Mouse (Mus musculus): ENCODE measurements around the gene Eed. TPM values are rescaled to one million over a fixed set of nuclear protein-coding genes. Genes with fewer than 3 reads are reported as not detected.

The Eed gene
- total RNA-seq, 2 experiments from 2014 or later, result 26.6 to 30.3 TPM

DNA sequence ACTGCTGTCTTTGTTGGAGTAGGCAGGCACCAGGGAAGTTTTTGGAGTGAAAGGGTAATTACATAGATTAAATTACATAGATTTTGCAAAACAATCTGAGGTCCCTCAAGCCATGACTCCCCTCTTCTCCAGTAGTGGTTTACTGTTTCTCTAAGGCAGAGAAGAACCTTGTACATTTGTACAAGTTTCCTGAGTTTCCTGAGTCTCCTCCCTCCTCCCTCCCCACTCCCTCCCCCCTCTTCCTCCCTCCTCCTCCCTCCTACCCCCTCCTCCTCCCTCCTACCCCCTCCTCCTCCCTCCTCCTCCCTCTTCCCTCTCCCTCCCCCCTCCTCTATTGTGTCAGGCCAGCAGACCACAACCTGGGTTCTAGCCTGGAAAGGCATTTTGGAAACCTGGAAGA lies 3.6 kb upstream of the Eed start:
- no peak for DNase-seq
- intact Hi-C loops (cut with DNase I), result no loop called here

DNA sequence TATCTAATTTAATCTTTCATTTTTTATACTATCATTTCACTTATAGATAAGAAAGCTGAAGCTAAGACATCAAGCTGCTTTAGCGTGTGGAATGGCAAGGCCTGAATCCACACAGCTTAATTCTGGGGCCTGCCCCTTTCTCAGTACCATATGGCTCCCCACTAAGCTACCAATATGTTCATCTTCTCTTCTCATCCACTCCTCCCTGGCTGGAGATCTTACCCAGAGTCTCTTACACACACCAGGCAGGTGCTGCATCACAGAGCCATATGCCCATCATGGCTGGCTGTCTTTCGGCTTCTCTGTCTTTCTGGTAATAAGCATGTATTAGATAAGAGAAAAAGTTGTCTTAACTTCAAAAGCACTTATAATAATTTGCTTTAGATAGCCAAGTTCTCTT lies 2.7 kb upstream of the Eed start:
- intact Hi-C loops (cut with DNase I), result no loop called here
- no peak for DNase-seq

DNA sequence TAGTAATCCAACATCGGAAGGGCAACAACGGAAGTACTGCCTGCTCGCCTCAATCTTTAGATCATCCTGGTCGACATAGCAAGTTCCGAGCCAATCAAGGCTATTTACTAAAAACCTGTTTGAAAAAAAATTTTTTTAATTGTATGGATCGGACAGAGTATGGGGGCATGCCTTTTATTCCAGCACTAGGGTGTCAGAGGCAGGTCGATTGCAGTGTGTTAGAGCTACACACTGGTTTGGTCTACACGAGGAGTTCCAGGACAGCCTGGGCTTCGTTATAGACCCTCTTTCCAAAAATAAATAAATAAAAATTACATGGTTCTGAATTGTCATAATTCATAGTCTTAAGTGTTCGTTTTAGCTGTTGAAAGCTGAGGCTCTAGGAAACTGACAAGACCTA lies 774 bp upstream of the Eed start:
- DNase-seq, result no peak
- intact Hi-C loops (cut with DNase I), result no loop called here

DNA sequence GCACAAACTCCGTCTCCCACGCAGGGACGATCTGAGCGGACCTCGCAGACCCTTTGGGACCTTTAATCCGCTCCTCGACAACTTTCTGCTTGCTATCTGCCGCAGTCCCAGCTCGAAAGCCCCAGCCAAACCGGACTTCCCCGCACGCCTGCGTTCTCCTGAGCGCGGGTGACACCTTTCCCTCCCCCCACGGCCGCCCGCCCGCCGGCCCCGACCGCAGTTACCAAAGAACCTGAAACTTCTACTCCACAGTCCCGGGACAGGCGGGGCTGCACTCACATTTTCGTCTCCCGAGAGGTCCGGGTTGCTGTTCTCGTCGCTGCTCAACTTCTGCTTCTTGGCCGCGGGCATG lies 674 bp downstream of the Eed start:
- intact Hi-C loops (cut with DNase I), result no loop called here
- DNase-seq, result no peak

DNA sequence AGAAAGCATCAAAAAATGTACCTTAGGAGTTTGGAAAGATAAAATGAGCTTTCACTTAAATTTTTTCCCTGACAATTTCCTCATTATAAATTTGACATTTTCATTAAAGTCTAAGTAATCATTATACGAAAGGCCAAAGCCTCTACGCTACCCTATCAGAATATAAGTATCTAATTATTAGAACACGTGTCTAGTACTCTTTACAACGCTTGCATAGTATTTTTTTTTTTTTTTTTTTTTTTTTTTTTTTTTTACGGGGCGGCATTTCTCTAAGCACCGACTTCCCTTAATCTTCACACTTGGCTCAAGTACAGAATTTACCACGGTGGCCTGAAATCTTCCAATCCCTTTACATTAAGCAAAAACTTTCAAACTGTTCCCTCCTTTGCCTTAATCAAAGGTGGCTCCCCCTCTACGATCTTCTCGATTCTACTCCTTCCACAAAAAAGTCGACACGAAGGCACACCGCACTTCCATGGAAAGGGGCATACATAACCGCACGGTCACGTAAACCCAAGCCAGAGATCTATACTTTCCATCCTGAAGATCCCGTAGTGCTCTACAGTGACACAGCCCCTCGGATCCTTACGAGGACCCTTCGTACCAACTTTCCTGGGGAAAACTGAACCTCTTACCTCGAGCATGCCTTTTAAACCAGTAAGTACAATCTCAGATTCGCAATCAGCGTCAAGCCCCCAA lies 1.2 kb downstream of the Eed start:
- DNase-seq, result peak in 1 of 2 experiments; percentile 26

DNA sequence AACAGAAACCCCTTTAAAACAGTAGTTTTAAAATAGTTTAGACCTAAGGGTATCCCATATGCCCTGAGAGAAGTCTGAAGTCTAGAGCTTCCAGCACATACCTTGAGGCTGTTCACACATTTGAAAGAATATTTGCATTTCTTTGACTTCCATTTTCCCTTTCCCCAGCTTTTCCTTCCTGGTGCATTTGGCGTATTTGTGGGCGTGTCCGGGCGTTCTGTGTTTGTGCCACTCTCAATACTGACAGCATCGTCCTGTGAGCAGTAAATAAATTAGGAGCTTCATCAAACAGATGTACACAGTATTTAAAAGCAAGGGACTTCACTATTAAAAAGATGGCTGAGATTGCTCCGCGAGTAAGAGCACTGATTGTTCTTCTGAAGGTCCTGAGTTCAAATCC lies 4.0 kb downstream of the Eed start:
- intact Hi-C loops (cut with DNase I), result loop anchor here (5.0 kb wide), 1 partner anchor 34 kb away; the partner anchor contains the start of gene Hikeshi
- DNase-seq, result no peak

More for the DNA sequence above, 1.2 kb downstream of the Eed start:
- intact Hi-C loops (cut with DNase I), result loop anchor here (5.0 kb wide), 1 partner anchor 37 kb away; the partner anchor contains the start of gene Hikeshi

DNA sequence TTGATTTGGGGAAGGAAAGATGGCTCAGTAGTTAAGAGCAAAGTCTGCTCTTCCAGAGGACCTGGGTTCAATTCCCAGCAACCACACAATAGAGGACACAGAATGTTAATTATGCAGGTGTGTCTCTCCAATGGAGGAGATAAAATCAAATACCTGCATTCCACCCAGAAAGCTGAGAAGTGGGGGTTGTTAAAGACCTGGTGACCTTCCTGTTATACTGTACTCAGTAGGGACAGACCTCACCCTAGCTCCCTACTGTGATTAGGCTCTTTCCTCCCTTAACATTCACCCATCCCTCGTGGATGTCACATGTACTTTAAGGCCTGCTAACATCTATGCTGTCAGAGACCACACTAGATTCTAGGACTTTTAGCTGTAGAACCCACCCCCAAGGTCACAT lies 5.2 kb downstream of the Eed start:
- DNase-seq, result no peak
- intact Hi-C loops (cut with DNase I), result loop anchor here (5.0 kb wide), 1 partner anchor 33 kb away; the partner anchor contains the start of gene Hikeshi

DNA sequence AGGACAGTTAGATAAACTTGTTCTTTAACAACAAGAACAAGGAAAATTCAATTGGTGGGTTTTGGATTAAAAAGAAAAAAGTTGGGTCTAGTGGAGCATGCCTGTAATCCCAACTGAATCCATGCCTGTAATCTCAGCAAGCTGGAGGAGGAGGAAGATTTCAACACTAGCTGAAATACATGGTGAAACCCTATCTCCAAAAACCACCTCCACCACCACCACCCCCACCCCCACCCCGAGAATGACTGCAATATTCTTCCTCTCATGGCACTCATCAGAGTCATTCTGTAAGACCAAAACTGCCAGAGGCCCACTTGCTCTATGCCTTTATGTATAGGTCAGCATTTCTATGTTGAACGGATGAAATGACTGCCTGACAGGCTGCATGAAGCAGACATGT lies 13.5 kb downstream of the Eed start:
- intact Hi-C loops (cut with DNase I), result no loop called here
- no peak for DNase-seq

DNA sequence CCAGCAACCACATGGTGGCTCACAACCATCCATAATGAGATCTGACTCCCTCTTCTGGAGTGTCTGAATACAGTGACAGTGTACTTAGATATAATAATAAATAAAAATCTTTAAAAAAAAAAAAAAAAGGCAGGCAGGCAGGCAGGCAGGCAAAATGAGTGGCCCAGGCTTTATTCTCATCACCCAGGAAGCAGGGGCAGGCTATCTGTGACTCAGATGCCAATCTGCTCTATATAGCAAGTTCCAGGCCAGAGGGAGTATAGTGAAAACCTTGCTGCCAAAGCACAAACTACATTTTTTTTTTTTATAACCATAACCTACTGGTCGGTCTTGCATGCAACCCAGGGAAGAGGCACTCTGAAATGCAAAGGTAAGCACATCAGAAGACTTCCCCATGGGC lies 14.0 kb downstream of the Eed start:
- DNase-seq, result no peak
- intact Hi-C loops (cut with DNase I), result no loop called here

DNA sequence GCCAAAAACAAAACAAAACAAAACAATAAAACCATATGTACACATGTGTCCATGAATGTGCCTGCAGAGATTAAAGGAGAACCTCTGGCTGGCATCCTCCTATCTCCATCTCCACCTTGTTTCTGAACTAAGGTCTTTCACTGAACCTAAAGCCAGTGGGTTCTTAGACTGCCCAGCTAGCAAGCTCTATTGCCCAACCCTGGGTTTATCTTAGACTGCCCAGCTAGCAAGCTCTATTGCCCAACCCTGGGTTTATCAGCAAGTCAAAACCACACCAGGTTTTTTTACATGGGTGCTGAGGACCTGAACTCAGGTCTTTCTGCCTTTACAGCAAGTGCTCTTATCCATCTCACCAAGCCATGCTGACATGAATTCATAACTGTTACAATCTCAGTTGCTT lies 17.6 kb downstream of the Eed start:
- intact Hi-C loops (cut with DNase I), result no loop called here
- DNase-seq, result no peak

DNA sequence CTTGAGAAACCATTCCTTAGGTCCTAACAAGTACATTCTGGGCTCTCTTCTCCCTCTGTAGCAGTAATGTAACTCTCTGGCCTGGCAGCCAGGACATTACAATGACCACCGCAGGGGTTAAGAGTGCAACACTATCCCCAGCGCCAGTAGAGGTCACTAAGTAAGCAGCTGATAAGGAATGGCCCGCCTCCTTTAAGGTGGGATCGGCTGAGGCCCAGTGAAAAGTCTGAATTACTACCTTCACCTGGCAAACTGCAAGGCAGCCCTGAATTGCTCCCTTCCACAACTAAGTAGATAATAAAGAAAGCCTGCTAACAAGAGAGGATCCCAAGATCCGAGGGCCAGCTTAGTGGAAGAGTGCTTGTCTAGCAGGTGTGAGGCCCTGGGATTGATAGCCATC lies 23.5 kb downstream of the Eed start:
- intact Hi-C loops (cut with DNase I), result no loop called here
- DNase-seq, result no peak

DNA sequence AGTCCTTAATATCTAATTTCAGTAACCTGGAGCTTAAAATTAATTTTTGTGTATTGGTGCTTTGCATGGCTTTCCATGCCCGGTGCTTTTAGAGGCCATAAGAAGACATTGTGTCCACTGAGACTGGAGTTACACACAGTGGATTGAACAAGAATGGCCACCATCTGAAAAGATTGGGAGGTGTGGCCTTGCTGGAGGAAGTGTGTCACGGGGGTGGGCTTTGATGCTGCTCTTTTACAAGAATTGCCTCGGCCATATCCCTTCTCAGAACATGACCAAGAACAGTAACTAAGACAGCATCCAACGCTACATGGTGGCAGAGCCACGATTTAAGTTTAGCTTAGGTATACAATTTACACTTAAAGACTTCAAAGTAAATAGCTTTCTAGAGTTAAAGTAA lies 26.5 kb downstream of the Eed start:
- intact Hi-C loops (cut with DNase I), result no loop called here
- no peak for DNase-seq

DNA sequence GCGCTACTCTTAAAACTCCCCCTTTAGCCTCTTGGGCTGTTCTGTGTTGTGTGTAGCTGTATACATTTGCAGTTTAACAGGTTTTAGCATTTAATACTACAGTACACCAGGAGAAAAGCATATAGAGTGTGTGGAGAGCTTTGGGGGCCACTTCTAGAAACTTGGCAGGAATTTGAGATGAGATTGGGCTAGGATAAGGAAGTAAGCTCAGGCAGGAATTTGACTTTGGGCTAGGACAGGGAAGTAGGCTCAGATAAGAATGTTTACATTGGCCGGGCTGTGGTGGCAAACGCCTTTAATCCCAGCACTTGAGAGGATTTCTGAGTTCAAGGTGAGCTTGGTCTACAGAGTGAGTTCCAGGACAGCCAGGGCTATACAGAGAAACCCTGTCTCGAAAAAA lies 31.4 kb downstream of the Eed start:
- no peak for DNase-seq
- intact Hi-C loops (cut with DNase I), result no loop called here

DNA sequence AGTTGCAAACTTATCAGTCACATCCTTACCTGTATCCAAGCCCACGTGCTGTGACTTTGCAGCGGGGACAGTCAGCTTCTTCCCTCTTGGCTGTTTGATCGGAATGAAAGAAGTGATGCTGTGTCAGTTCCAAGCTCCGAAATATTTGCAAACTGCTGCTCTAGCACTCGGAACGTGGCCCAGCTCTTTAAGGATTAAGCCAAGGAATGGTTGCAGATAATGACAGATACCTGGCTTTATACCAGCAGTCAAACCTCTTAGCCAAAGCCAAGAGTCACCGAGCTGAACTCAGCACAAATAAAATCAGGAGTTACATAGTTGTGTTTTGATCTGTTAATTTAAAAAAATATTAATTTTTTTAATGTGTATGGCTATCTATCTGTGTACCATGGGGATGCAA lies 32.8 kb downstream of the Eed start:
- intact Hi-C loops (cut with DNase I), result no loop called here
- peak; percentile 39 for DNase-seq

DNA sequence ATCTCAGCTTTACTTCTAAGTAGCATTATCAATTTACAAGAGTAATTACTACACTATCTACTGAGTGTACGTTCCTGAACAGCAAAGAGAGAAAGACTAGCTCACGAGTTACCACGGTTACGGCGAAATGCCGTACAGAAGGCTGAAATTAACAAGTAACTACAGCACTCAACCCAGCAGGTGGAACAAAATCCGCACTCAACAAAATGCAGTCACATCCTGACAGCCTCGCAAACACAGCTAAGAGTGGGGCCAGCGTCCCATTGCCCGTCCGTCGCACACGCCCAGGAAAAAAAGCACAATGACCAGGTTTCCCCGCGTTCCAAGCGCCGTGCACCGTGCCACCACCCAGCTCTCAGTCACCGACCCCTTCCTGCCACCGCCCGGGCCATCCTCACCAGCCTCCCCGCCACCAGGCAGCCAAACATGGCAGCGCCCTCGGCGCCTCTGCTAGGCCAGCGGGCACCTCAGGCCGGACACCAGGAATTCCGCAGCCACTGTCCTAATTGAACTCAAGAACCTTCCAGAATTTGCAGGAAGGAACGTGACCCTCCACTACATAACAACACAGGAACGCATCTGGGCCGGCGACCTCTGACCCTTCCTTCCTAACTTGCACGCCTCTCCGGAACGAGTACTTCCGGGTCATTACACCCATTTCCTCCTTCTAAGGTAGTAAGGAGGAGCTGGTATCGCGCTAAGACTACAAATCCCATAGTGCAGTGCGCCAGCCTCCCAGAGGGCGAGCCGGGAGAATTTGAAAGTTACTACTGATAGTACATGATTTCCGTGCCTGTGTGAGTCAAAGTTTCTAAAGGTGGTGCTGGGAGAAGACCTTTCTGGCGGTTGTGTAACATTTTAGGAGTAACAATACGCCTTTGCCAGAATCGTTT lies 40.0 kb downstream of the Eed start, which contains the start of gene Hikeshi:
Gene Hikeshi (minus strand): TSS at position 634 of the 893 bp plus-strand sequence.
- intact Hi-C loops (cut with DNase I), result loop anchor here (5.0 kb wide), 1 partner anchor 36 kb away; no protein-coding TSS in a partner anchor

DNA sequence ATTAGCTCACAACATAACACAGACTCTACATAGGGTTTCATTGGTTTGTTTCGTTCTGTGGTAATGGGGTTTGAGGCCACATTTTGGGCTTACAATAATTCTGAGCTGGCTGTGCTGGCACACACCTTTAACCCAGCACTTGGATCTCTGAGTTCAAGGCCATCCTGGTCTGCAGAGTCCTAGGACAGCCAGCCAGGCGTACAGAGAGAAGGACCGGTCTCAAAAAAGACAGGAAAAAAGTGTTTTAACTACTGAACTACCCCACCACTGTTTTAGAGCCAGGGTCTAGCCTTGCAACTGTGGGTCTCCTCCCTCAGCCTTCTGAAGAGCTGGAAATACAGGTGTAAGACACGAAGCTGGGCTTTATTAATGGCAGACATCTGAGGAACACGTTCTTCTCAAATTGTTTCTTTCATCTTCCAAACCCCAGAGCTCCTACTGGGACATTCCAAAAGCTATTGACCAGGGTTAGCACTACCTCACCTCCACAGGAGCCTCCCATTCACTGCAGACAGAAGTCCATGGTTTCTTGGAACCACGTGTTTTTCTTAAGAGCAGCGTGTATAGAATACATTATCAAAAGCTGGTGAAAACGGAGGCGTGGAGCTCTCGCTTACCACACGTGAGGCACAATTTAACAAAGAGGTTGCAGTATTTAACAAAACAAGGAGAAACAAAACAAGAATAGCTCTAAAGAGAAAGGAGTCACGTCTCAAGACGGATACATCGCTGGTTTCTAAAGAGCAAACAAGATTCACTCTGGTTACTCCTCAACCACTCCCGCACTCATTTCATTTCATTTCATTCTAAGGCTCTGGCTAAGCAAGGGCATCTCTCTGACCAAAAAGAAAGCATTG lies 41.1 kb downstream of the Eed start:
- no peak for DNase-seq
- intact Hi-C loops (cut with DNase I), result loop anchor here (5.0 kb wide), 1 partner anchor 38 kb away; no protein-coding TSS in a partner anchor

More for the DNA sequence above, 40.0 kb downstream of the Eed start, which contains the start of gene Hikeshi:
- DNase-seq, result peak; percentile 96 to 98

DNA sequence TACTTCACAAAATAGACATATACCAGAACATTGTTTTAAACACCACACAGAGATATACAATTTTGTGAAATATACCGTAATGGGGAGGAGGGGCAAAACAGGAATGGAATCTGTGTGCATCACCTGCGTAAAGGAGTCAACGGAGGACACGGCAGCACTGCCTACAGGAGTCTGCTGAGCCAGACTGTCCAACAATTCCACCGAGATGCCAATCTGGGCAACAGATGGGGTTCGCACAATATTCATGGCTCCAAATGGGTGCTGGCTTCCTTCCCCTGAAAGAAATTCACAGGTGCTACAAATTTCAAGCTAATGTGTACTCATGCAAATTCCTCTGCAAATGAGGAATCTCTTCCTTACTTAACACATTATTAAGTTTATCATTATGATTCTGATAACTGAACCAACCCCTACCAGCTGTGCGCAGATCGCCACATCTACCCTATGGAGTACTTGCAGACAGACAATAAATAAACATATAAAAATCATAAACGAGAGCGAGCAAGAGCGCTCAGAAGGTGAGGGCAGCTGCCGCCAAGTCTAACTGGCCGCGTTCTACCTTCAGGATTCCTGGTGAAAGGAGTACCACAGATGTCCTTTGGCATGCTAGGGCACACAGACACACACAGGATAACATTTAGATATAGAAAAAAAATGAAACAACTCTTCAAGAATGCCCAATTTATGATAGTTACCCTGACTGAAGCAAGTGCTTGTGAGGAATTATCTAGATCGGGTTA lies 57.2 kb downstream of the Eed start:
- DNase-seq, result no peak
- intact Hi-C loops (cut with DNase I), result no loop called here

DNA sequence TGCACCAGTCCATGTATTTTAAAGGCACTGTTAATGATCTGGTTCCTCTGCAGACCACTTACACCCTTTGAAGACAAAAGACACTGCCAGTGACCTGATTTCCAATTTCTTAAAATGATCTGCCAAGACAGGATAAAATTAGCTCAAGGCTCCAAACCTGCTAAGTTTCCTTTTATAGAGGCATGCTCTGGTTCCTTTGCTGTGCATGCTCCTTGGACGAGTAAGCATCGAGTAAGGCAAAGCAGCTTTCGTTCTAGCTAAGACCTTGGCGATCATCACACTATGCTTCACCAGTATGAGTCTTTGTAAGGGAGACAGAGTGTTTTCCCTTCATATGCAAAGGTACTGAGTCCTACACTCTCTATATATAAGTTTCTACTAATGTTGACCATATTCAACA lies 63.0 kb downstream of the Eed start:
- intact Hi-C loops (cut with DNase I), result no loop called here
- no peak for DNase-seq

DNA sequence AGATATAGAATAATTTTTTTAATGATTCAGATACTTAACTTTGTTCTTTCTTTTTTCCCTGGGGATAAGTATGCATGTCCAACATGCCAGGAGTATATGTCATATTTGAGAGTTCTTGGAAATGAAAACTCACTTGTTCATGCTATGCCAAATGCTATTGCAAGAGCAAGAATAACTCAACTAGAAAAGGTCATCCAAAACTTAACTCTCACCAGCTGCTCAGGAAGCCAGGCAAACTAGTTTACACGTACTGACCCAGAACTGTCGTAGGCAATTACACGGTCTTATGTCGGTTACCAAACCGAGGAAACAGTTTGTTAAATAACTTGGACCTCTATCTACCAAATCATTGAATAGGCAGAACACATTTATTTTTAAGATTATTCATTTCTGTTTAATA lies 64.1 kb downstream of the Eed start:
- intact Hi-C loops (cut with DNase I), result no loop called here

More for the DNA sequence above, 64.1 kb downstream of the Eed start:
- DNase-seq, result no peak
